Mouse (Mus musculus): ENCODE measurements around the gene Gpatch8. TPM values are rescaled to one million over a fixed set of nuclear protein-coding genes. Genes with fewer than 3 reads are reported as not detected.

The Gpatch8 gene
- polyA plus RNA-seq, 1 experiment from 2014 or later, result 68.7 TPM

GRCm38 (mm10) chr11:102430121-102431017, 125.8 kb downstream of the Gpatch8 start, which contains the start of gene Grn:
Grn (plus strand) TSS chr11:102430315.
- under 1% methylated on average over 29 of the region's 29 CpGs for WGBS
- peak within 1 kb of the TSS; percentile 71 for H3K9ac ChIP-seq
- no peaks in the 10 kb centered on the region for H3K9me3 ChIP-seq
- H3K4me3 ChIP-seq, result peak within 1 kb of the TSS; percentile 56
- peak within 1 kb of the TSS; percentile 65 for H3K27ac ChIP-seq
- H3K4me2 ChIP-seq (replicated peaks), result peak within 1 kb of the TSS; percentile 85
- peak; percentile 87 for ATAC-seq (ENCODE audit: insufficient number of reproducible peaks, insufficient read depth, low FRiP score, low TSS enrichment)
- peaks cover 26% of the 10 kb centered on the region for H3K4me1 ChIP-seq
- no peaks in the 10 kb centered on the region for H3K27me3 ChIP-seq
- peaks cover 17% of the 10 kb centered on the region for H3K36me3 ChIP-seq

GRCm38 (mm10) chr11:102429551-102429950, 126.6 kb downstream of the Gpatch8 start:
- Histone ChIP-seq H3K4me2 (replicated peaks) (peak overlapping the region; percentile 85), H3K9ac (peak overlapping the region; percentile 63), H3K27me3 (no peaks in the 10 kb centered on the region), H3K36me3 (0 out of 2 replicates have a peak, but pooled peaks cover 10% of the 10 kb centered on the region), H3K4me1 (peaks cover 26% of the 10 kb centered on the region), H3K9me3 (no peaks in the 10 kb centered on the region), H3K27ac (0 out of 2 replicates have a peak overlapping the region, but pooled peaks have one; percentile 46), H3K4me3 (peak overlapping the region; percentile 56)
- 45% methylated on average over 3 of the region's 3 CpGs for WGBS
- no peak for ATAC-seq (ENCODE audit: insufficient number of reproducible peaks, insufficient read depth, low FRiP score, low TSS enrichment)

GRCm38 (mm10) chr11:102428981-102429540, 127.1 kb downstream of the Gpatch8 start:
- Histone ChIP-seq H3K9ac (peak overlapping the region; percentile 63; the same call in 1 of the 2 replicates), H3K4me2 (replicated peaks) (peak overlapping the region; percentile 85; the same call in 1 of the 2 replicates)

More at GRCm38 (mm10) chr11:102428981-102429540, 127.1 kb downstream of the Gpatch8 start:
- ATAC-seq (ENCODE audit: insufficient number of reproducible peaks, insufficient read depth, low FRiP score, low TSS enrichment), result no peak
- Histone ChIP-seq H3K36me3 (0 out of 2 replicates have a peak, but pooled peaks cover 9% of the 10 kb centered on the region), H3K4me3 (peak overlapping the region; percentile 56; the same call in 1 of the 2 replicates), H3K4me1 (peaks cover 26% of the 10 kb centered on the region), H3K9me3 (no peaks in the 10 kb centered on the region), H3K27ac (no peak overlapping the region), H3K27me3 (no peaks in the 10 kb centered on the region)
- WGBS, result 70% methylated on average over 8 of the region's 8 CpGs

Other genes with a start within 250 kb of the Gpatch8 start
- 103 and 114 TPM in 2 replicates for gene Ubtf, start 236.7 kb downstream of the Gpatch8 start, polyA plus RNA-seq (2016; fragmentation: Nextera tagmentation; extraction: Ambion mirVana)
- gene Slc4a1, start 190.2 kb downstream of the Gpatch8 start, polyA plus RNA-seq (2016; fragmentation: Nextera tagmentation; extraction: Ambion mirVana), result 24.5 and 26.4 TPM in 2 replicates
- 15.9 and 20.4 TPM in 2 replicates for gene Rundc3a, start 163.0 kb downstream of the Gpatch8 start, polyA plus RNA-seq (2016; fragmentation: Nextera tagmentation; extraction: Ambion mirVana)
- 188 and 189 TPM in 2 replicates for gene Slc25a39, start 148.4 kb downstream of the Gpatch8 start, polyA plus RNA-seq (2016; fragmentation: Nextera tagmentation; extraction: Ambion mirVana)
- 116 and 126 TPM in 2 replicates for gene Grn, start 126.1 kb downstream of the Gpatch8 start, polyA plus RNA-seq (2016; fragmentation: Nextera tagmentation; extraction: Ambion mirVana)
- gene Fam171a2, start 108.7 kb downstream of the Gpatch8 start, polyA plus RNA-seq (2016; fragmentation: Nextera tagmentation; extraction: Ambion mirVana), result 13.5 and 15.3 TPM in 2 replicates
- 6.8 and 8.3 TPM in 2 replicates for gene Itga2b, start 86.3 kb downstream of the Gpatch8 start, polyA plus RNA-seq (2016; fragmentation: Nextera tagmentation; extraction: Ambion mirVana)
- 11.8 and 12.3 TPM in 2 replicates for gene Gm11627, start 23.1 kb upstream of the Gpatch8 start, polyA plus RNA-seq (2016; fragmentation: Nextera tagmentation; extraction: Ambion mirVana)
- 93.6 and 97.8 TPM in 2 replicates for gene Fzd2, start 48.0 kb upstream of the Gpatch8 start, polyA plus RNA-seq (2016; fragmentation: Nextera tagmentation; extraction: Ambion mirVana)
- 0.65 and 1.3 TPM in 2 replicates for gene Meioc, start 107.3 kb upstream of the Gpatch8 start, polyA plus RNA-seq (2016; fragmentation: Nextera tagmentation; extraction: Ambion mirVana)
- 49.3 and 52.1 TPM in 2 replicates for gene Ccdc43, start 141.4 kb upstream of the Gpatch8 start, polyA plus RNA-seq (2016; fragmentation: Nextera tagmentation; extraction: Ambion mirVana)
- gene Adam11, start 205.0 kb upstream of the Gpatch8 start, polyA plus RNA-seq (2016; fragmentation: Nextera tagmentation; extraction: Ambion mirVana), result 23.2 and 25.0 TPM in 2 replicates

Data from embryonic facial prominence, embryonic 12.5 days (tissue).